Mouse (Mus musculus) heart, adult 2 months (tissue): ENCODE data around the gene Bdkrb1.

ENCODE experiments used
- CTCF ChIP-seq: fragments of 200-600 bp; IDR thresholded peaks from 2 replicates; pipeline ENCODE4 v1.8.1; 2022; ENCODE audit warnings: antibody characterized with exemption, mild to moderate bottlenecking, moderate library complexity
- EP300 ChIP-seq: fragments of 200-500 bp; IDR thresholded peaks from 2 replicates; pipeline ENCODE4 v1.6.1; 2011; ENCODE audit warnings: low read depth, low read length, control low read depth; ENCODE audit not compliant: insufficient read depth

DNA sequence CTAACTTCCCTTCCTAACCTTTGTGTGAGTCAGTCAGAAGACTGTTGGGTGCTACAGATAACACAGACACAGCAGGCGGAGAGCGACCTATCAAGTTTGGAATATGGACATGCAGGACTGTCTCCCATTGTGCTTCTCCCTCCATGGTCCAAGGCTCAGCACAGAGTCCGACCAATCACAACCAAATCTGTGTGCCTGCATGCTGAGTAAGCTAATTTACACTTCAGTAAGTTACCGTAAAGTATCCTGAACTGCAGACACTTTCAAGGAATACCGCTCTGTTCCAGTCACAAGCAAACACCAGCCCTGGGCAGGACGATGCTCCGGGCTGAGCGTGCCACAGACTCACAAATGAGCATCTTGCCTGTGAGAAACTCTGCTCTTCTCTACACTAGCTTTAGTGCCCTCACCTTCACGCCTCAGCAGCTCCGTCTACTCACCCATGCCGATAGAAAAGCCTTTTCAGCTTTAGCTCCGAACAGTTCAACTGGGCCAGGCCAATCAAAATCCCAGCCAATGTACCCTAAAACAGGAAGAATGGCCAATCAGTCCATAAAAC is 20.2 kb downstream of the Bdkrb1 start:
- no peak for TF ChIP-seq CTCF
- no peak for TF ChIP-seq EP300
